Mouse (Mus musculus): ENCODE measurements around the gene Adamtsl5. TPM values are rescaled to one million over a fixed set of nuclear protein-coding genes. Genes with fewer than 3 reads are reported as not detected.
A peak's percentile ranks its signal among the peaks of the same experiment; 100 is the strongest.

The Adamtsl5 gene
- total RNA-seq (2022), result 1 to 10 TPM; 5.8 to 7.4 (median 6.7) TPM

DNA sequence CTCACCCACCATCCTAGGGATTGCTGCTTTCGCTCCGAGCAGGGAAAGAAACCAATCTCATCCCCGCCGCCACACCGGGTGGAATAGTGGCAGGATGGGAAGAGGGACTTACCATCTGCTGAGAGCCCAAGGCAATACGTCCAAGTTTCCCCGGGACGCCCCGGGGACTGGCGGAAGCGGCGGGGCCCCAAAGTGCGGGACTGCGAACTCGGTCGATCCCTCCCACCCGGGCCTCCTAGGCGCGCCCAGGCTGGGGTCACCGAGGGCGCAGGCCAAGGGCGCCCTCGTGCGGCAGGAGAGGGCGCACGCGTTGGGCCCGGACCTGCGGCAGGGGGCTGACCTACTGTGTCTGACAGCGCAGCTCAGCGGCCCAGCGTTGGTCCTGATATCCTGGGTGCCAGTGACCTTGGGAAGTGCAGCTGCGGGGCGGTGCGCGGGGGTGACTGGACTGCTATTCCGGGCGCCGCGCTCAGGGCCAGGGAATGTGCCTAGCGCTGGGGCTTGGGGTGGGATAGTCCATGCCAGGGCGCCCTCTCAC lies at the start of gene Adamtsl5:
Gene Adamtsl5 (minus strand): TSS at position 169 of the 538 bp plus-strand sequence.
- DNase-seq (ENCODE audit: low spot score in 2 of 2), result no peak

DNA sequence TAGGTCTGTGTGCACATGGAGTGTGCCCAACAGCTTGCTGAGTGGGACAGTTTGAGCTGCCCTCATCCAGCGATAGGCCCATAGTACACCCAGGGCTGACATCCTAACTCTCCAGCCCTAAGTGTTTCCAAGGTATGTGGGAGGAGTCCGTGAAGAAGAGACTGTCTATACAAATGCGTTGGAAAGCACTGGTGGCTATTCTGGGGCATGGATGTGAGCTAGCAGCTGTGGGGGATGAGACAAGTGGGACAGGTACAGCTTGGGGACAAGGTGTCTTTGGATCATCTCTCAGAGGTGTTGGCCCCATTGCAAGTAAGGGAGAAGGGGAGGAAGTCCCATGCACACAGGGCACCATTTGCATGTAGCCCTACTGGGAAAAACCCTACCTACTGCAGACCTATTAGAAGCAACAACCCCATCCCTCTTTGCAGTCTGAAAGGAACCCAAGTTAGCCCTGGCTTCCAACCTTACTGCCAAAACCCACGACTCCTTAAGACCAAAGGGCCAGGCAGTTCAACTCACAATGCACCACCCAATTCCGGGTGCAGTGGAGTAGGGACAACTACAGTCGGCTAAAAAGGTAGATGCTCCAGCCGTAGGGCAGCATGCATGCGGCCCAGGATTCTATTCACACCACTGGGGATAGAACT lies 49.4 kb upstream of the Adamtsl5 start:
- no peak for DNase-seq (ENCODE audit: low spot score in 2 of 2)

DNA sequence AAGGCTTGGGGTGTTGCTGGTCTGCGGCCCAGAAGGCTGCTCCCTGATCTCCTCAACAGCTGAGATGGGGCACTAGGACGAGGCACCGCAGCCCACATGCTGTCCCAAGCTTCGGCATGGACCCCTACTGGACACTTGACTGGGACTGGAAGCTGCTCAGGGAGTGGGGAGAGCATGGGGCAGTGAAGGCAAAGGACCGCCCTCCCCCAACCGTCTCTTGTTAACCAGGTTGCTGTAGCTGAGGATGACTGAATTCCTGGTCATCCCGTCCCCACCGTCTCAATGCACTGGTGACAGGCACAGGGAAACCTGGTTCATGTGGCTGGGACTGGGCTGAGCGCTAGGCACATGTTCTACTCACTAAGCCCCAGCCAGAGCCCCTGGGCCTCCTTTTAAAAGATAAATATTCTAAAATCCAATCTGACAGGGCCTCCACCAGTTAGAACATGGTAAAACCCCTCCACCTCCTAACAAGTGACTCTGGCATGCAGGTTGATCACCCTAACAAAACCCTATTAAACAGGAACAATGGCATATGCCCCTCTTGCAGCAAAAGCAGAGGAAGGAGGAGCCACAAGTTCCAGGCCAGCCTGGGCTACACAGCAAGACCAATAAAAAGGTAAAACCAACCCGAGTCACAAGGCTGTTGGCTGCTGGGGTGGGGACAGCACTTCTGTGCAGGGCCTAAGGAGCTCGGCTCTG lies 48.8 kb upstream of the Adamtsl5 start:
- DNase-seq (ENCODE audit: low spot score in 2 of 2), result no peak

DNA sequence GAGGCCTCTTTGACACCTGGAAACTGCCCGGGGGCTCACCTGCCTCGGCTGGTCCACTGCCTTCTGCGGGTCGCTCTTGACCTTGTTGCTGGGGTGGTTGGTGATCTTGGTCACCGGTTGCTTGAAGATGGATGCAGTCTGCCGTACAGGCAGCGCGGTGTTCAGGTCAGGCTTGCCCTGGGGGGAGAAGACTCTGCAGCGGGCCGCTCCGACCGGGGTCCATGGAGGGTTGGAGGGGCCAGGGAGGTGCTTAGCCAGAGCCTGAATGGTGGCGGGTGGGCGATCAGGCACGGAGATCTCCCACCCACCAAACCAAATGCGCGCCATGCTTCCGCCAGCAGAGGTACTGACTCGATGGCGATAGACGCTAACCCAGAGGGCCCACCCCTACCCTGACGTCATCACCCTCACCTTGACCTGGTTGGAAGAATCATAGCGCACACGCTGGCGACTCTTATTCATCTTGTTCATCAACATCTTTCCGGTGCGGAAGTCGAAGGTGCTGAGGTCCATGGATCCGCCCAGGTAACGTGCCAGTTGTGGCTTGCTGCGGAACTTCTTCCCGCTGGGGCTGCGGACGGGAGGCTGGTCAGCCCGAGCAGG lies 46.9 kb upstream of the Adamtsl5 start:
- no peak for DNase-seq (ENCODE audit: low spot score in 2 of 2)

DNA sequence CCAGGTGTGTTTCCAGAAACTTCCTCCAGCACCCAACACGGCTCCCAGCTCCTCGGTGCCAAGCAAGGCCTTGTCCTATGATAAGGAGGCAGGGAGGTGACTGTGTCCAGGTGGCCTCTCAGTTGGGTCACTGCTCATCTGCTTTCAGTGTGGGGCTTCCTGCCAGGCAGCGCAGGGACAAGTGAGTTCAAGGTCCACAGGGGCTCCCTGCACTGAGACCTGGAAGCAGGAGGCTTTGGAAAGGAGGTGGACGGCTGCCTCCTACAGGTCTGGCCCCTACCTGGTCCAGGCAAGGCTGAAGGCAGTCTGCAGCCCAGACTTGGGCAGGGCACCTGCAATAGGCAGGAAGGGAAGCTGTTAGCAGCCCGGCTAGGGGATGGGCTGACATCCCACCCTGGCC lies 44.5 kb upstream of the Adamtsl5 start:
- no peak for DNase-seq (ENCODE audit: low spot score in 2 of 2)

DNA sequence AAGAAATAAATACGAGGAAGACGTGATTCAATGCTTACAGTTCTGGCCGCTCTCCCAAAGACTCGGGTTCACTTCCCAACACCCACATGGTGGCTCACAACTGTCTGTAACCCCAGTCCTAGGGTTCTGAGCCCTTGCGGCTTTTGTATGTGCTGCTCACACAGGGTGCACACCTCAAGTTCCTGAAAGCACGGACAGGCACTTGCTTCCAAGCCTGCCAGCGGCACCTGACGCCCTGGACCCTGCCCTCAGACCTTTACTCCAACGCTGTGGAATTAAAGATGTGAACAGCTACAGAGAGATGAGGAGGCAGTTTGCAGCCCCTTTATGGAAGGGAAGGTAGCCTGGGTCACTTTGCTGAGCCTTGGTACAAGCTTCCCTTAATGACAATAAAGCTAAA lies 42.5 kb upstream of the Adamtsl5 start:
- DNase-seq (ENCODE audit: low spot score in 2 of 2), result no peak

DNA sequence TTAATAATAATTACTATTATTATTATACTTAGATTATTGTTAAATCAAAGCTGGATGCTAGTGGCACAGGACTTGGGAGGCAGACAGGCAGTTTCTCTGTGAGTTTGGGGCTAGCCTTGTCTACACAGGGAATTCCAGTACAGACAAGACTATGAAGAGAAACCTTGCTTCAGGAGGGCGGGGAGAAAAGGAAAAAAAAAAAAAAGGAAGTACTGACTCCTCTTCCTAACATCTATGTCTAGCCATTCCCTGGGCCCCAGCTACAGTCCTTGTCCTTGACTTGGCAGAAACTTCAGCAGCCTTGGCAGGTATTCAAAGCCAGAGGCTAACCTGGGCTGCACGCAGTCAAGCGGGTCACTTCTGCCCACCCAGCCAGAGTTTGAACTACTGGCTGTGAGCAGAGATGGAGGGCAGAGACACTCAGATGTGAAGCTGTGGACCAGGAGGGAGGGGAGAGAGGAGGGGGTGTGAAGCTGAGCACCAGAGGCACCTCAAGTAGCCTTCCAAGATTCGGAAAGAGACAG lies 41.0 kb upstream of the Adamtsl5 start:
- no peak for DNase-seq (ENCODE audit: low spot score in 2 of 2)

DNA sequence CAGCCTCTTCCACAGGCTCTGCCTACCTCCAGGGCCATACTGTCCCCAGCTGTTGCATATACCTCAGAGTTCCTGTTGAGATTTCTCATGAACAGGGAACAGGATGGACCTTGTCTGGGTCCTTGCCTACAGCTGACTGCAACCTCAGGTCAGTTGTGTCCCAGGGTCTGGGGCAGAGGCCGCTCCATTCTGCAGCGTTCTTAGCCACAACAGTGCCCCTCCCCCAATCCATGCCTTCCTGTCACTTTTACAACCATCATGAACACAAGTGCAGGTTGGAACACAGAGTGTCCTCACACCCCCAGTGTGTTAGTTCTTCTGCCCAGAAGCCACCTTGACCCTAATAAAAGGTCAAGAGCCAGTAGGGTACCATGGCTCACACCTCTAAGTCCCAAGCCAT lies 40.5 kb upstream of the Adamtsl5 start:
- no peak for DNase-seq (ENCODE audit: low spot score in 2 of 2)

DNA sequence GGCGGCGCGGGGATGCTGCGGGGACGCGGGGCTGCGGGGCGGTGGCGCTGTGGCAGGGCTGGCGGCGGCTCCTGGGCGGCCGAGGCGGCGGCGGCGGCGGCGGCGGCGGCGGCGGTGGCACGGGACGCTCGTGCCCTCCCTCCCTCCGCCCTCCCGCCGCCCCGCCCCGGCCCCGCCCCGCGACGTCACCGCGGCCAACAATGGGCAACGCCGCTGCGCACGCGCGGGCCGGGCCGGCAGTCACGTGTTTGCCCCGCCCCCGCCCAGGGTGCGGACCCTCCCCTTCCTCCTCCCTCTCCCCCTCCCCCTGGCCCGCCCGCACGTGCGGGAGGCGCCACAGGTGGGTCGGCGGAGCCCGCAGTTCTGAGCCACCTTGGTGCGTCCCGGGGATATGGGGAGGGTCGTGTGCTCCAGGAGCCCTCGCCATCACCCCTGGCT lies 39.3 kb upstream of the Adamtsl5 start, which contains the start of gene Mex3d:
Gene Mex3d (minus strand): TSS at position 138 of the 438 bp plus-strand sequence.
- DNase-seq (ENCODE audit: low spot score in 2 of 2), result peak in 1 of 2 experiments; percentile 76

DNA sequence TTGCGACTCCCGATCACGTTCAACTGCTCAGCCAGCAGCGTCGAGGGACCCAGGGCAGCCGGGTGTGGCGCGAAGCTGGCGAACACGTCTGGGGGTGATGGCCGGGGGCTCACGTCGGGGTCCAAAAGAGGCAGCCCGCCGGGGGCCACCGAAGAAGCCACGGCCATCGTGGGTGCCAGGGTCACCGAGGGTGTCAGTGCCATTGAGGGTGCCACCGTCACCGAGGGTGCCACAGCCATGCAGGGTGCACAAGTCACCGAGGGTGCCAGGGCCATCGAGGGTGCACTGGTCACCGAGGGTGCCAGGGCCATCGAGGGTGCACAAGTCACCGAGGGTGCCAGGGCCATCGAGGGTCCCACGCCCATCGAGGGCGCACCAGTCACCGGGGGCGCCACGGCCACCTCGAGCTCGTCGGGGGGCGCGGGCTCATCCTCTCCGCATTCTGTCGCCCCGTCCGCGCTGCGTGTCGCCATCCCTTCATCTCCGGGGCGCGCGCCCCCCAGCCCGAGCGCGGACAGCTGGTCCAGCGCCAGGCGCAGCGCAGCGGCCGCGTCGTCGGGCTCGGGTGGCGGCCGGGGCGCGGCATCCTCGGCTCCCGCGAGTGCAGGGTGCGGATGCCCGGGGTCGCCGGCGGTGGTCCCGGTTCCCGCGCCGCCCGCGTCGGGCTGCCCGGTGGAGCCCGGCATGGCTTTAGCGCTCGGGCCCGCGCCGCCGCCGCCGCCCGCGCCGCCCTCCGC lies 38.7 kb upstream of the Adamtsl5 start:
- DNase-seq (ENCODE audit: low spot score in 2 of 2), result no peak

DNA sequence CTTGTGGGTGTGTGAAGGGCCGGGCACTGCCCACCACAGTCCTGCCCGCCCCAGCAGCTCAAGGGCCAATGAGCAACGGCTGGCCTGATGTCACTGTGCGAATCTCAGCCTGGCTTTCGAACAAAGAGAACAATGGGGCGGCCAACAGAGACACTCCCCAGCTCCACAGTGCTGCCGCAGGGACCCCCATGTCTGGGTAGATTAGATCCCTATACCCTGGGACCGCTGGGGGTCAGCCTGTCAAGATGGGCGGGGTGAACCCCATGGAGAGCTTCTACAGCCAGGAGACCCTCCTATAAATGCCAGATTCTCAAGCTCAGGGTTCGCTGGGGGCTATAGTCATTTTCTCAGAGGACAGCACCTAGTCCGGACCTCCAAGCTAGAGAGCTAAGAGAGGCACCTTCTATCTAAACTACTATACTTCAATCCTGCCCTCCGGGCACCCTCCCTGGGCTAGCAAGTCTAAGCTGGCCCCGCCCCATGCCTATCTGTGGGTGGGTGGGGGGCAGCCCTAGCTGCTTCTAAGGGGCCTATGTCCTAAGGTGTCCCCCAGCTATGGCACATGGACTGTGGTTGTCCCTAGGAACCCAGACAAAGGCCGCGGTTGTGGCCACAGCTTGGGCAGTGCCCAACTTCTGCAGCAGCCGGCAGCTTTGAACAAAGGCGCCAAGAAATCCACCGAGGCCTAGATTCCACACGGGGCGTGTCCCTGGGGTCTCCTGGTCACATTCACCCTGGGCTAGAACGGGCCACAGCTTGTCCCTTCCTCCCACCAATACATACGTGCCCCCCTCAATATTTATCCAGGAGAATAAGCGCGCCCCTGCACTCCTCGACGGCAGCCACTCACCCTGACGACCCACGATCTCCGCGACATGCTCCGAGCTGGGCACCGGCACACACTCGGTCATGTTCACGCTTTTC lies 37.9 kb upstream of the Adamtsl5 start:
- DNase-seq (ENCODE audit: low spot score in 2 of 2), result no peak

DNA sequence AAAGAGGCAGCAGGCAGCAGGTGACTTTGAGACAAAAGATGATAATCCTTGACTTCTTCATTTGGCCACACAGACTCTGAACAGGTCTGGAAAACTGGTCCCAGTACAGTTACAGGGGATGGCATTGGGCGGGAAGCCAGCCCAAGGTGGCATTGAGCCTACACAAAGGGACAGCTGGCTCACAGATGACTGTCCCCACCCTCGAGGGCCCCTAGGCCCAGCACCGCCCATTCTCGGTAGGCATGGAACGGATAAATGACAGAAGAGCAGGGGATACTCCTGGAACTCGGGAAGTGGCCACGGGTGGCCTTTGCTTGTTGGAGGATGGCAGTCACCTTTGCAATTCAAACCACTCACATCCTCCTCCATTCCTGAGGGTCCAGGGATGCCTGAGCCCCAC lies 37.1 kb upstream of the Adamtsl5 start:
- no peak for DNase-seq (ENCODE audit: low spot score in 2 of 2)

DNA sequence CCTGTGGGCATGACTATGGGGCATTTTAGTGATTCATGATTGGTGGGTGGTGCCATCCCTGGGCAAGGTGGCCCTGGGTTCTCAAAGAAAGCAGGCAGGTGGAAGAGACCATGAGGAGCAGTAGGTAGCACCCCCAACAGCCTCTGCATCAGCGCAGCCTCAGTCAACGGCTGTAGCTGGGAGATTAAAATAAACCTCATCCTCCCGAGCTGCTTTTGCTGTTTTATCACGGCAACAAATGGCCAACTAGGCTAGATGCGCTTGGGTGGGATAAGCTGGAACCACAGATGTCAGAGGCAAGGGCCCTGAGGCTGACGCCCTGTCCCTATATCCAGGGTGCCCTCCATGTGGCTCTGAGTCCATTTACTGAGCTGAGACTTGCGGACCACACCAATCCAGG lies 36.5 kb upstream of the Adamtsl5 start:
- DNase-seq (ENCODE audit: low spot score in 2 of 2), result no peak

DNA sequence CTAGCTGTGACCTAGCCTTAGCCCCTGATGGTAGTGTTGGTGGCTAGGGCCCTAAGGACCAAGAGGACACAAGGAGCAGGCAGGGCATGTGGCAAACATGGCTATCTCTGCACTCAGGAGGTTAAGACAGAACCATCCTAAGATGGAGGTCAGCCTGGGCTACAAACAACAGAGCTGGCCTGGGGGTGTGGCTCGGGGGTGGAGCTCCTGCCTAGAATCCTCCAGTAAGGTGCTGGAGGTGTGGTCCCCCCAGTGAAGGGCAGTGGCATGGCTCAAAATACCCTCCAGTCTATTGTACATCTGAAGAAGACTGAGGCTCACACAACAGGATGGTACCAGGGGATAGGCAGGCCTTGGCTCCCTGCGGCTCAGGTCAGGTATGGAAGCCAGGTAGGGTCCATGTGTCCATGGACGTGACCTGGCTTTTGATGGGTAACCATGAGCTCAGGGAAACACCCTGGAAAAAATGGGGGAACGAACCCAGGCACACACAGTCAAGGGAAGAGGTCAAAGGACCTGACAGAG lies 36.0 kb upstream of the Adamtsl5 start:
- DNase-seq (ENCODE audit: low spot score in 2 of 2), result no peak

DNA sequence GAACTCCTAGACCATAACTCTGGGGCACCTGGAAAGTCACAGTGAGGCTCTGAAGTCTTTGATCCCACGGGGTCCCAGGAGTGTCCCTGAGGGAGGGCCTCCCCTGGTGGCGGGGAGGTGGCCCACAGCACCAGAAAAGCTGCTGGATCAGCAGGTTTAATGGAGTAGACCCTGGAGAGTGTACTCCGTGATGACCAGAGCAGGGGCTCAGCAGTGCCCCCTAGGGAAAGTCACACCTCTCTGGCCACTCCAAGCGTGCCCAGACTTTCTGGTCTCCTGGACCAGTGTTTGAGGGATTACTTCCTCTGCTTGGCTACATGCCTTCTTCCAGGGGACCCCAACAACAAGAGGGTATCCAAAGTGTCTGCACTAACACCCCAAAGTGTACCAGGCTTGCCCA lies 35.2 kb upstream of the Adamtsl5 start:
- DNase-seq (ENCODE audit: low spot score in 2 of 2), result no peak

DNA sequence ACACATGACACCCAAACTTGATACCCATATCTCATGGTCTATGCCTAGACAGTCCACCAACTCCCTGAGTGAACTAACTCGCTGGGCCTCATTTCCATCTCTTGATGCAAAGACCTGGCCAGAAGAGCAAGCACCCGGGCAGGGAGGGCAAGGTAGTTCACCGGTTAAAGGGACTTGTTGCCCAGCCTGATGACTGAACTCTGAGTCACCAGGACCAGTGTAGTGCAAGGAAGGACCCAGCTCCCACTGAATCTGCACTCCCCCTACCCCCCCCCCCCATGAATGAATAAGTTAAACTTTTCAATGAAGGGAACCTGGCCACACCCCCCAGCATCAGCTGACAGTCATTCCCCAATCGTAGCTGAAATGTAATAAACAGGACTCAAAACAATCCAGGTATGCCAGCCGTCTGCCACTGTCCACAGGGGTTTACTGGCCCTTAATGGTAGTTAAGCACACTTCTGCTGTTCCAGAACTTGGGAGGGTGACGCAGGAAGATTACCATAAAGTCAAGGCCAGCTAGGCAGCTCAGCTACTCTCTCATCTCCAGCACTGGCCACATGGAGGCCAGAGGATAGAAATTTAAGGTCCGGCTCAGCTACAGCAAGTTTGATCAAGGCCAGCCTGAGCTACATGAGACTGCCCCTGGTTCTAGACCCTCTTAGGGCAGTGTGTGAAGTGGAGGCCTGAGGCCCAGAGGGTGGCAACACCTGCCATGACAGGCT lies 34.6 kb upstream of the Adamtsl5 start:
- DNase-seq (ENCODE audit: low spot score in 2 of 2), result no peak

DNA sequence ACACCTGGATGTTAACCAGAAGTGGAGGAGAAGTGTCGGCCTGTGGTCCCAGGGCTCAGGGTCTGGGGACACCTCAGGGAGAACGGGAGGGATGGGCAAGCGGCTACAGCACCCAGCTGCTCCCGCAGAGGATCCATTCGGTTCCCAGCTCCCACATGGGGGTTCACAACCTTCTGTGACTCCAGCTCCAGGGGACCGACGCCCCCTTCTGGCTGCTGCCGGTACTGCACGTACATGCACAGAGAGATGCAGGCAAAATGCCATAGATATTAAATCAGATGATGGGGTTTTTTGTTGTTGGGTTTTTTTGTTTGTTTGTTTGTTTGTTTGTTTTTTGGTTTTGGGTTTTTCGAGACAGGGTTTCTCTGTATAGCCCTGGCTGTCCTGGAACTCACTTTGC lies 29.5 kb upstream of the Adamtsl5 start:
- no peak for DNase-seq (ENCODE audit: low spot score in 2 of 2)

DNA sequence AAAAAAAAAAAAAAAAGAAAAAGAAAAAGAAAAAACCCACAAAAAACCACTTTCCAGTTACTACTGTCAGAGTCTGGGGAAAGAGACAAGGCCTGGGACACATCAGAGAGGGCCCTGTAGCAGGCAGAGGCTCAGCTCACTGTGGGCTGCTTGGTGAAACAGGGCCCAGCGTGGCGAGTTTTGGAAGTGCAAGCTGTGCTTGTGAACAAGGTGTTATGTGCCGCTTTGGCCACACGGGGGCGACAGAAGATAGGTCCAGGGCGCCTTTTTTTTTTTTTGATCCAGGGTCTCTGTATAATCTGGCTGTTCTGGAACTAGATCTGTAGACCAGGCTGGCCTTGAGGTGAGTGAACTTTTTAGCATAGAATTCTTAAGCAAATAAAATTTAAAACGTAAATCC lies 27.9 kb upstream of the Adamtsl5 start:
- peak in 1 of 2 experiments; percentile 92 for DNase-seq (ENCODE audit: low spot score in 2 of 2)

DNA sequence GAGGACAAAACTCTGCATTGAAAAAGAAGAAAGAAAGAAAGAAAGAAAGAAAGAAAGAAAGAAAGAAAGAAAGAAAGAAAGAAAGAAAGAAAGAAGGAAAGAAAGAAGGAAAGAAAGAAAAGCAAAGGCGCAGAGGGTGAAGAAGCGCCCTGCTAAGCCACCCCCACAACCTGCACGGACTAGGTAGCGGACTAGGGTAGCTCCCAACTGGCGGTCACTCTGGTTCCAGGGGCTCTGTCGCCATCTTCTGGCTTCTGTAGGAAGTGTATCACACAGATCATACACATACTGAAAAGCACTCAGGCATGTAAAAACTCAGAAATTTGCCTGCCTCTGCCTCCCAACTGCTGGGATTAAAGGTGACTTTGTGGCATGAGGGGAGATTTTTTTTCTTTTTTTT lies 25.9 kb upstream of the Adamtsl5 start:
- peak in 1 of 2 experiments; percentile 82 for DNase-seq (ENCODE audit: low spot score in 2 of 2)

Measured in layer of hippocampus, adult 8-10 months (tissue).